Mouse (Mus musculus): ENCODE measurements around the gene Neil3.

DNA sequence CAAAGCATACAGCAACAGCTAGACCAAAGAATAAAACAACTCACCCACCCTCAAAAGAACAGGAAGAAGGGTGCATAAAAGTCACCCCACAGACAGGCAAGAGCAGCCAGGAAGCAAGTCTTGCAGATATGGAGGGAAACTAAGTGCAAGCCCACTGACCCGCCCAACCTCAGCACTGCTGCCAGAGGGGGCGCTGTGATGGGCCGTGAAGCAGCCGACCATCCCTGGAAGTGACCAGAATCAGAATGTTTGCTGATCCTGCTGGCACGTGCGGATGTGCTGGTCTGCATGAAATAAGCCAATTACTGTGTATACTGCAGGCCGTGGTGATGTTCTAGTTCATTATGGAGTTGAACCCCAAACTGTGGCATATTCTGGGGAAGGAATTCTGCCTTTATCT lies 26.6 kb downstream of the Neil3 start:
- TF ChIP-seq FLI1 (IDR thresholded peaks at IDR 0.05; ENCODE audit: low read length) (no peak), GATA1 (IDR thresholded peaks at IDR 0.05; ENCODE audit: borderline replicate concordance, low read length) (no peak)
